Comparison of ENCODE assay signal across 9 mouse cellular contexts in genomic region chr16:27457273-27457672, GRCm38 (mm10).
A peak's percentile ranks its signal among the peaks of the same experiment; 100 is the strongest.
DNase-seq lines count a peak whose midpoint lies in the region; ATAC-seq and TF ChIP-seq lines count a peak whose summit lies in the region.
"Had no signal": no experiment of that assay in that cellular context is flagged by ENCODE, and none has a peak within 500 bp of the region (broad histone marks: within the 10 kb centered on the region; RNA-seq: fewer than 3 reads in every experiment).

No protein-coding gene starts in this region.

- WGBS in embryonic facial prominence, embryonic 14.5 days = 19% methylated on average over 4 of the region's 4 CpGs

- no peaks in the 10 kb centered on the region for H3K36me3 ChIP-seq in ES-Bruce4 (ENCODE audit: control insufficient read depth, insufficient read depth, low read length, poor library complexity, severe bottlenecking)
- no peaks in the 10 kb centered on the region for H3K36me3 ChIP-seq in embryonic facial prominence, embryonic 14.5 days (ENCODE audit: control insufficient read depth, insufficient read depth, low read length)
- H3K36me3 ChIP-seq: liver, embryonic 15.5 days had no signal

- H3K4me2 ChIP-seq in embryonic facial prominence, embryonic 14.5 days (ENCODE audit: low read depth, low read length) = no peak overlapping the region
- H3K4me2 ChIP-seq: liver, embryonic 15.5 days had no signal

- peak; percentile 40 to 47 for DNase-seq in adrenal gland, postnatal 4 days (ENCODE audit: low spot score in 2 of 2)
- peak; percentile 72 for DNase-seq in embryonic facial prominence, embryonic 14.5 days (ENCODE audit: low spot score)
- peak; percentile 90 for DNase-seq in layer of hippocampus, postnatal 10 days (ENCODE audit: low spot score in 2 of 2)
- peak; percentile 80 for DNase-seq in lung, postnatal 36 days
- peak; percentile 50 for DNase-seq in retina, postnatal 7 days (ENCODE audit: low read depth, low spot score)
- peak; percentile 49 for DNase-seq in urinary bladder, adult 2 months (ENCODE audit: low spot score)

- H3K27ac ChIP-seq in ES-Bruce4 (ENCODE audit: insufficient read depth, low read length) = no peak overlapping the region
- H3K27ac ChIP-seq in embryonic facial prominence, embryonic 14.5 days (replicated peaks; ENCODE audit: low read depth, low read length) = no peak overlapping the region
- H3K27ac ChIP-seq: liver, embryonic 15.5 days had no signal

- no peak for TF ChIP-seq EP300 in ES-Bruce4 (IDR thresholded peaks at IDR 0.05; ENCODE audit: insufficient read depth, low read depth, low read length)

- 0 out of 2 replicates have a peak, but pooled peaks have one; percentile 33 for ATAC-seq in embryonic facial prominence, embryonic 14.5 days (ENCODE audit: low read depth)
- peak; percentile 71 to 87; a peak in 2 of 4 replicates for ATAC-seq in hematopoietic stem cell, adult 5-6 weeks (replicated peaks in 1 of 2; ENCODE audit: insufficient read depth in 1 of 2, low FRiP score in 2 of 2, low TSS enrichment in 1 of 2, low read depth in 1 of 2, poor library complexity in 2 of 2, severe bottlenecking in 2 of 2)

- no peaks in the 10 kb centered on the region for H3K4me1 ChIP-seq in ES-Bruce4 (ENCODE audit: control insufficient read depth, insufficient read depth, low read length)
- H3K4me1 ChIP-seq in embryonic facial prominence, embryonic 14.5 days (ENCODE audit: control insufficient read depth, insufficient read depth, low read length) = no peaks in the 10 kb centered on the region
- H3K4me1 ChIP-seq: liver, embryonic 15.5 days had no signal

- H3K9ac ChIP-seq in ES-Bruce4 (ENCODE audit: low read depth, poor library complexity, severe bottlenecking) = no peak overlapping the region
- no peak overlapping the region for H3K9ac ChIP-seq in embryonic facial prominence, embryonic 14.5 days (ENCODE audit: low read depth, low read length)
- H3K9ac ChIP-seq: liver, embryonic 15.5 days had no signal

- H3K4me3 ChIP-seq in ES-Bruce4 (ENCODE audit: low read depth, low read length) = no peak overlapping the region
- H3K4me3 ChIP-seq in embryonic facial prominence, embryonic 14.5 days (ENCODE audit: low read depth, low read length) = no peak overlapping the region
- H3K4me3 ChIP-seq: liver, embryonic 15.5 days had no signal

- no peak for TF ChIP-seq POLR2A in ES-Bruce4 (IDR thresholded peaks at IDR 0.05; ENCODE audit: insufficient read depth, low read length)

- peak; percentile 92 for TF ChIP-seq CTCF in ES-Bruce4 (IDR thresholded peaks at IDR 0.05; ENCODE audit: low read depth, low read length)

- H3K9me3 ChIP-seq in ES-Bruce4 (replicated peaks; ENCODE audit: control insufficient read depth, insufficient read depth, low read length, poor library complexity, severe bottlenecking) = no peaks in the 10 kb centered on the region
- H3K9me3 ChIP-seq in embryonic facial prominence, embryonic 14.5 days (ENCODE audit: control insufficient read depth, low read length) = no peaks in the 10 kb centered on the region
- H3K9me3 ChIP-seq: liver, embryonic 15.5 days had no signal

- H3K27me3 ChIP-seq in ES-Bruce4 (ENCODE audit: control insufficient read depth, insufficient read depth, low read length, poor library complexity, severe bottlenecking) = no peaks in the 10 kb centered on the region
- H3K27me3 ChIP-seq in embryonic facial prominence, embryonic 14.5 days (replicated peaks; ENCODE audit: control insufficient read depth, insufficient read depth, low read length) = no peaks in the 10 kb centered on the region
- H3K27me3 ChIP-seq: liver, embryonic 15.5 days had no signal
